Mouse (Mus musculus): Measurements from ENCODE around the gene Parvg. TPM values are rescaled to one million over a fixed set of nuclear protein-coding genes. Genes with fewer than 3 reads are reported as not detected.

The Parvg gene
- total and polyA plus RNA-seq, 3 experiments = 58.8 to 142 TPM; not detected in 1

- H3K27me3 ChIP-seq (ENCODE audit: control insufficient read depth in 1 of 2, insufficient read depth in 2 of 2, low read length in 2 of 2) = no peaks in the 10 kb centered on the region
- no peak for DNase-seq (ENCODE audit: low read depth, low spot score)
- H3K36me3 ChIP-seq (ENCODE audit: control insufficient read depth in 1 of 2, insufficient read depth in 2 of 2, low read length in 2 of 2) = peaks cover 5 to 6% of the 10 kb centered on the region in 2 experiments; a peak in 3 of 4 replicates
- H3K4me3 ChIP-seq (ENCODE audit: control insufficient read depth in 1 of 2, insufficient read depth in 1 of 2, low read depth in 2 of 2, low read length in 2 of 2) = peak overlapping the region; percentile 76 to 97
- peak overlapping the region; percentile 70 for H3K27ac ChIP-seq (ENCODE audit: control insufficient read depth, low read depth, low read length)
- H3K4me1 ChIP-seq (ENCODE audit: control insufficient read depth in 1 of 2, insufficient read depth in 2 of 2, low read length in 2 of 2) = peaks cover 2 to 14% of the 10 kb centered on the region in 2 experiments; a peak in 3 of 4 replicates
- H3K79me2 ChIP-seq (ENCODE audit: control insufficient read depth, insufficient read depth, low read length, poor library complexity) = peaks cover 20% of the 10 kb centered on the region
- no peaks in the 10 kb centered on the region for H3K9me3 ChIP-seq (replicated peaks; ENCODE audit: insufficient read depth, low read length)
- H3K9ac ChIP-seq (ENCODE audit: control insufficient read depth, low read depth, low read length, poor library complexity, severe bottlenecking) = peak overlapping the region; percentile 87
- no peak for TF ChIP-seq CHD2 (IDR thresholded peaks at IDR 0.05; ENCODE audit: low read length)
- no peak for TF ChIP-seq ZC3H11A (IDR thresholded peaks at IDR 0.05; ENCODE audit: low read depth, low read length)
- no peak for TF ChIP-seq RAD21 (IDR thresholded peaks at IDR 0.05; ENCODE audit: low read depth, low read length)
- TF ChIP-seq MAZ (IDR thresholded peaks at IDR 0.05; ENCODE audit: low read depth, low read length) = no peak
- TF ChIP-seq NELFE (IDR thresholded peaks at IDR 0.05; ENCODE audit: low read depth, low read length) = no peak
- no peak for TF ChIP-seq UBTF (IDR thresholded peaks at IDR 0.05; ENCODE audit: borderline replicate concordance, insufficient read depth, low read depth, low read length)
- TF ChIP-seq GABPA (IDR thresholded peaks at IDR 0.05; ENCODE audit: low read depth, low read length) = no peak
- no peak for TF ChIP-seq TCF12 (IDR thresholded peaks at IDR 0.05; ENCODE audit: low read depth, low read length)
- no peak for TF ChIP-seq CTCF (IDR thresholded peaks at IDR 0.05 in 2 of 3, conservative IDR thresholded peaks at IDR 0.05 in 1 of 3; ENCODE audit: control insufficient read depth in 1 of 3, insufficient read depth in 1 of 3, low read depth in 2 of 3, low read length in 3 of 3, poor library complexity in 1 of 3, severe bottlenecking in 1 of 3)
- TF ChIP-seq KAT2A (conservative IDR thresholded peaks at IDR 0.05; ENCODE audit: low read depth, low read length) = no peak
- no peak for TF ChIP-seq ELF1 (IDR thresholded peaks at IDR 0.05; ENCODE audit: low read depth, low read length)
These were observed 1.9 kb downstream of the Parvg start for GRCm38 (mm10) chr15:84325736-84326135.

GRCm38 (mm10) chr15:84328870-84329269 lies 5.0 kb downstream of the Parvg start:
- Histone ChIP-seq H3K4me3 (ENCODE audit: control insufficient read depth in 1 of 2, insufficient read depth in 1 of 2, low read depth in 2 of 2, low read length in 2 of 2) (no peak overlapping the region), H3K27me3 (ENCODE audit: control insufficient read depth in 1 of 2, insufficient read depth in 2 of 2, low read length in 2 of 2) (no peaks in the 10 kb centered on the region), H3K27ac (ENCODE audit: control insufficient read depth, low read depth, low read length) (no peak overlapping the region), H3K9ac (ENCODE audit: control insufficient read depth, low read depth, low read length, poor library complexity, severe bottlenecking) (no peak overlapping the region), H3K4me1 (ENCODE audit: control insufficient read depth in 1 of 2, insufficient read depth in 2 of 2, low read length in 2 of 2) (peaks cover 2 to 13% of the 10 kb centered on the region in 2 experiments; a peak in 3 of 4 replicates), H3K79me2 (ENCODE audit: control insufficient read depth, insufficient read depth, low read length, poor library complexity) (peaks cover 20% of the 10 kb centered on the region), H3K9me3 (replicated peaks; ENCODE audit: insufficient read depth, low read length) (no peaks in the 10 kb centered on the region), H3K36me3 (ENCODE audit: control insufficient read depth in 1 of 2, insufficient read depth in 2 of 2, low read length in 2 of 2) (peaks cover 5 to 14% of the 10 kb centered on the region in 2 experiments; a peak in 3 of 4 replicates)
- no peak for TF ChIP-seq USF2 (IDR thresholded peaks at IDR 0.05; ENCODE audit: borderline replicate concordance in 1 of 2, insufficient read depth in 1 of 2, low read depth in 1 of 2, low read length in 2 of 2)
- TF ChIP-seq GATA1 (IDR thresholded peaks at IDR 0.05; ENCODE audit: low read depth, low read length) = no peak
- TF ChIP-seq ELF1 (IDR thresholded peaks at IDR 0.05; ENCODE audit: low read depth, low read length) = no peak
- no peak for TF ChIP-seq TAL1 (IDR thresholded peaks at IDR 0.05; ENCODE audit: low read length)
- TF ChIP-seq NELFE (IDR thresholded peaks at IDR 0.05; ENCODE audit: low read depth, low read length) = no peak
- no peak for TF ChIP-seq SIN3A (IDR thresholded peaks at IDR 0.05; ENCODE audit: low read length)
- TF ChIP-seq MYC (IDR thresholded peaks at IDR 0.05; ENCODE audit: low read depth, low read length) = no peak
- no peak for TF ChIP-seq BHLHE40 (IDR thresholded peaks at IDR 0.05; ENCODE audit: borderline replicate concordance, low read depth, low read length)
- no peak for TF ChIP-seq ZMIZ1 (IDR thresholded peaks at IDR 0.05; ENCODE audit: low read depth, low read length)
- TF ChIP-seq CHD2 (IDR thresholded peaks at IDR 0.05; ENCODE audit: low read length) = no peak
- TF ChIP-seq ZKSCAN1 (IDR thresholded peaks at IDR 0.05; ENCODE audit: low read depth, low read length) = no peak
- TF ChIP-seq USF1 (IDR thresholded peaks at IDR 0.05; ENCODE audit: low read depth, low read length) = no peak
- no peak for TF ChIP-seq HCFC1 (IDR thresholded peaks at IDR 0.05; ENCODE audit: low read depth, low read length)
- no peak for TF ChIP-seq ZC3H11A (IDR thresholded peaks at IDR 0.05; ENCODE audit: low read depth, low read length)
- no peak for TF ChIP-seq TBP (IDR thresholded peaks at IDR 0.05; ENCODE audit: low read depth, low read length)
- no peak for DNase-seq (ENCODE audit: low read depth, low spot score)

Data from MEL (cell line).